Mouse (Mus musculus) ES-Bruce4 (cell line): ENCODE results near the gene Slc22a28. TPM values are rescaled to one million over a fixed set of nuclear protein-coding genes. Genes with fewer than 3 reads are reported as not detected.
"Not testable (repeated sequence)": the region's sequence is repeated elsewhere in the genome, so short reads cannot be mapped to it uniquely, and the experiment has no call there.

ENCODE experiments used
- H3K27ac ChIP-seq: 2 replicates; pipeline ENCODE4 v1.5.1; 2012; ENCODE audit warnings: low read length, inconsistent platforms; ENCODE audit not compliant: insufficient read depth
- H3K27me3 ChIP-seq: 2 replicates; pipeline ENCODE4 v1.6.1; 2012; ENCODE audit warnings: mild to moderate bottlenecking, low read length, inconsistent platforms; ENCODE audit not compliant: control insufficient read depth, poor library complexity, insufficient read depth, severe bottlenecking
- H3K36me3 ChIP-seq: 2 replicates; pipeline ENCODE4 v1.6.1; 2012; ENCODE audit warnings: inconsistent platforms, mild to moderate bottlenecking, low read length, moderate library complexity; ENCODE audit not compliant: control insufficient read depth, poor library complexity, insufficient read depth, severe bottlenecking
- H3K4me1 ChIP-seq: one replicate; pipeline ENCODE4 v1.8.1; 2011; ENCODE audit warnings: low read length; ENCODE audit not compliant: control insufficient read depth, insufficient read depth
- H3K4me3 ChIP-seq: 2 replicates; pipeline ENCODE4 v1.5.1; 2011; ENCODE audit warnings: low read depth, mild to moderate bottlenecking, low read length
- H3K9ac ChIP-seq: 2 replicates; pipeline ENCODE4 v1.6.1; 2012; ENCODE audit warnings: low read depth, mild to moderate bottlenecking, inconsistent platforms; ENCODE audit not compliant: poor library complexity, severe bottlenecking
- H3K9me3 ChIP-seq: replicated peaks from 2 replicates; pipeline ENCODE4 v1.6.1; 2012; ENCODE audit warnings: mild to moderate bottlenecking, low read length, inconsistent platforms; ENCODE audit not compliant: control insufficient read depth, poor library complexity, insufficient read depth, severe bottlenecking
- CTCF ChIP-seq: IDR thresholded peaks from one replicate; pipeline ENCODE4 v1.8.1; 2011; ENCODE audit warnings: low read depth, low read length
- EP300 ChIP-seq: IDR thresholded peaks from 2 replicates; pipeline ENCODE4 v1.6.1; 2011; ENCODE audit warnings: low read depth, low read length; ENCODE audit not compliant: insufficient read depth
- POLR2A ChIP-seq: IDR thresholded peaks from one replicate; pipeline ENCODE4 v1.8.1; 2011; ENCODE audit warnings: low read length; ENCODE audit not compliant: insufficient read depth
- polyA plus RNA-seq: library from polyadenylated mRNA; stranded (reverse); fragments of >200 nt; gene quantifications from 2 replicates; pipeline ENCODE4 v1.2.4, GENCODE M21; 2011; ENCODE audit warnings: low read depth; ENCODE audit not compliant: missing spikeins, insufficient read depth, insufficient read length

Slc22a28 gene
- polyA plus RNA-seq, result not detected in 2 replicates

DNA sequence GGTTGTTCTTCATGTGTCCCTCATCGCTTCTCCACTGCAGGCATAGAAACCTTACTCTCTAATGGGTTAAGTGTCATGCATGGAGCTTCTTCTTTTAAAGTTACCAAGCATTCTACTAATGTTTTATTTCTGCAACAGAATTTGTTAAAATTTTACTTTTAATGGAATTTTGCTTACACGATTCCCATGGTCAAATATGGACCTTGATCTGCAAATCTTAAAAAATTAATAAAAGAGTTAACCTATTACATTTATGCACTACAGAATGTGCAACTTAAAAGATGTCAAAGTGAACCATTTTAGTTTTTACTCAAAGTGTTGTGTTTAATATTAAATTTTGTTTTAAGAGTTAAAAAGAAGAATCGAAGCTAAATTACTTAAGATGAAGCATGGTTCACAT is at the start of gene Slc22a28:
TSS of gene Slc22a28 (minus strand) at position 102 of the 400 bp plus-strand sequence.
- H3K27ac ChIP-seq, H3K9ac ChIP-seq, H3K27me3 ChIP-seq, H3K36me3 ChIP-seq, H3K4me3 ChIP-seq, H3K4me1 ChIP-seq, H3K9me3 ChIP-seq: not testable (repeated sequence)

DNA sequence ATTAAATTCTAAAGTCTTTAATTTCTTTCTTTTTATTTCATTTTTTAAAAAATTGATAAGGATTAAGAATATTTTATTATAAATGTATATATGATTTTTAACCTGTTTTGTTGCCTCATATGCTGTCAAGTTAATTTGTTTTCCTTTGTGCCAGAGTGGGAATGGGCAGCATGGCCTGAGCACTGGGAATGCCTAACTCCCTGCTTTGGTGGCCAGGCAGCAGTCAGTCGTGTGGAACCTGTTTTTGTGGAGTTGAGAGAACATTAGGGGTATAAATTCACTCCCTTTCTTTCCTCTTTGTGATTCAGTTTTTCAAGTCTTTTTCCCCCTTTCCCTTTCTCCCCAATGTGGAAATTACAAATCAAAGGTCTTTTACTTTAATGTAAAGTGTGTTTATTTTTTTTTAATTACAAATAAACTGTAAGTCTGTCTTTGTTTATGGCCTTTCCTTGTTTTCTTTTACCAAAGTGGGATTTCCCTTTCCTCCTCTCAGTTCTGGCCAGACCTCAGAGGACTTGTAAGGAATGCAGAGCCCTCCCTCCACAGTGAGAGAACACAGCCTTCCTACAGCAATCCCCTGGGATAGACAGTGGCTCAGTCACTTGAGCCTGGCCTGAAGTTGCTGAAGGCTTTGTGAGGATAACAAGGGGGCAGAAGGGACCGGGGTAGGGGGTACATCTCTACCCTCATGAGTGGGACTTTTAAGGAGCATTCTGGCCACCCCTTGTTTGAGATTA is 17.2 kb upstream of the Slc22a28 start:
- peaks cover 7% of the 10 kb centered on the region; the same call in 1 of the 2 replicates for H3K9me3 ChIP-seq
- no peaks in the 10 kb centered on the region for H3K27me3 ChIP-seq
- no peak overlapping the region for H3K4me3 ChIP-seq
- TF ChIP-seq POLR2A (no peak), EP300 (no peak), CTCF (no peak)
- no peaks in the 10 kb centered on the region for H3K36me3 ChIP-seq
- H3K4me1 ChIP-seq, result no peaks in the 10 kb centered on the region
- H3K9ac ChIP-seq, result no peak overlapping the region
- H3K27ac ChIP-seq, result no peak overlapping the region

DNA sequence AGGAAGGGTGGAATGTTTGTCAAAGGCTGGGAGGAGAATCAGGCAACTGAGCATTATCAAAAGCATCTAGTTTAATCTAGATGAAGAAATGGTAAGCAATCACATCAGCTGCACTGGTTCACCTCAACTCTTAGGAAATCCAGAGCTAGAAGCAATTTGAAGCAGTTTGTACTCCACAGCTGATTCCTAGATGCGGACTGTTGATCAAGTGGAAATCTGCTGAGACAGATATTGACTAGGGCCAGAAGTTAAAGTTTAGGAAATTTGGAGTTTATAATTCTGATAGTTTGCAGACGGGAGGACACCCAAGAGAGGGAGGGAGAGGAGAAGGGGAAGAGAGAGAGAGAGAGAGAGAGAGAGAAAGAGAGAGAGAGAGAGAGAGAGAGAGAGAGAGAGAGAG is 10.9 kb upstream of the Slc22a28 start:
- H3K9me3 ChIP-seq, H3K9ac ChIP-seq, H3K4me3 ChIP-seq, H3K27me3 ChIP-seq, H3K36me3 ChIP-seq, H3K27ac ChIP-seq, H3K4me1 ChIP-seq: not testable (repeated sequence)

- not testable (repeated sequence) for H3K9ac ChIP-seq, H3K4me1 ChIP-seq, H3K27ac ChIP-seq, H3K27me3 ChIP-seq, H3K36me3 ChIP-seq, H3K9me3 ChIP-seq, H3K4me3 ChIP-seq
Observed at GRCm38 (mm10) chr19:8134127-8134841, 2.5 kb upstream of the Slc22a28 start.

- Histone ChIP-seq H3K9me3 (peaks cover 7% of the 10 kb centered on the region), H3K4me1 (no peaks in the 10 kb centered on the region), H3K27me3 (no peaks in the 10 kb centered on the region), H3K27ac (no peak overlapping the region), H3K9ac (no peak overlapping the region), H3K36me3 (no peaks in the 10 kb centered on the region), H3K4me3 (no peak overlapping the region)
- TF ChIP-seq POLR2A, result no peak
- no peak for TF ChIP-seq EP300
- TF ChIP-seq CTCF, result no peak
Observed at GRCm38 (mm10) chr19:8019904-8020349, 111.9 kb downstream of the Slc22a28 start.

GRCm38 (mm10) chr19:8019329-8019851 is 112.4 kb downstream of the Slc22a28 start:
- H3K9me3 ChIP-seq, H3K4me1 ChIP-seq, H3K27me3 ChIP-seq, H3K27ac ChIP-seq, H3K9ac ChIP-seq, H3K36me3 ChIP-seq, H3K4me3 ChIP-seq: not testable (repeated sequence)

DNA sequence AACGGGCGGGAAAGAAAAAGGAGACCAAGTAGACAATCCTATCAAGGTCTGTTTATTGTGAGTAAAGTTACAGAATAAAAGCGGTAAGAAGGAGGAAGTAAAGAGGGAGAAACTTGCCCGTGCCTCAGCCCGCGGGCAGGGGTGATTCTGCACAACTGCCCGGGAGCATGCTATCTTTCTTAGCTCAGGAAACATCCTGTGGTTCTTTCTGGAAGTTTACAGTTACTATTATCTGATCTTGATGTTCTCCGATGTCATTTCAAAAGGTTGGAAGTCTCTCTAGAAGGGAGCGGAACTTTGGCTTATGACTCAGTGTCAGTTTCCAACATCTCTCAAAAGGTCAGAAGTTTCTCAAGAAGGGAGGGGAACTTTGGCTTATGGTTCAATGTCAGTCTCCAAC is 113.2 kb downstream of the Slc22a28 start:
- not testable (repeated sequence) for H3K9ac ChIP-seq, H3K27me3 ChIP-seq, H3K27ac ChIP-seq, H3K36me3 ChIP-seq, H3K4me3 ChIP-seq, H3K4me1 ChIP-seq, H3K9me3 ChIP-seq
